ENCODE assay signal across 8 mouse cellular contexts in the genomic region with DNA sequence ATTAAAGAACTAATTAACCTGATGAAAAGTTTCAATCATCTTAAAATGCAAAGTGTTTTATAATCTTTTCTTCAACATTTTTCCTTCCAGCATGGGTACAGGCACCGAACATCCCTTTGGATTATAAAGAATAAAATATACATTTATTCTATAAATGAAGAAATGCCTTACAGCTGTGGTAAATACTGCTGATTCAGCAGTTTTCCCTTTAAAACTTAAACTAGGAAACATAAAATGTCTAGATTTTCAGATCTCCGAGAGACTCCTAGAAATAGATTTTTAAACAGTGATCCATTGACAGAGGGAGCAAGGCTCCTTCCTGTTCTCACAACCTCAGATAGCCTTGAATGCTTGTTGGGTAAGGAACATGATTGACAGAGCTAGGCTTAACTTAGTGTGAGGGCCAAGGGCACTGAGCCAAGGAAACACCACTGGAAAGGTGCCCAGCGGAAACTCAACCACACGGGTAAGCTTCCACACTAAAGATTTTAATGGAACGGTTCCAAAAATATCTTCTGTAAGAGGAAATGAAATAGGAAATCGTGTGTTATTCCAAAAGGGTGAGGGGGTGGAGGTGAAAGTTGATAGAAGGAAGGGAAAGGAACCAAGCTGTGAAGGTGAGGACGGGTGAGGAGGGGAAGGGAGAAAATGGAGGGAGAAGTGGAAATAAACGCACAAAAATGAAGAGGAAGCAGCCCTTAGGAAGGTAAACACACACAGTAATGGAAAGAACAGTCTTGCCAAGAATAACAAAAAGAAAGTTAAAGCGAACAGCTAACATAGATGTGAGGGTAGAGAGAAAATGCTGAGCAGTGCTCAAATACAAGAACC.
DNase-seq lines count a peak whose midpoint lies in the region; ATAC-seq lines count a peak whose summit lies in the region.

No protein-coding gene starts in this region.

- H3K4me1 ChIP-seq in hindbrain, embryonic 16.5 days (ENCODE audit: control insufficient read depth, insufficient read depth, low read depth, low read length): no peaks in the 10 kb centered on the region
- no peaks in the 10 kb centered on the region for H3K4me1 ChIP-seq in hindbrain, embryonic 10.5 days (replicated peaks)
- H3K4me1 ChIP-seq in lung, embryonic 16.5 days (replicated peaks; ENCODE audit: control insufficient read depth, insufficient read depth, low read length): peaks cover 7% of the 10 kb centered on the region; the same call in 1 of the 2 replicates

- H3K27me3 ChIP-seq in hindbrain, embryonic 16.5 days (replicated peaks; ENCODE audit: control insufficient read depth, insufficient read depth, low read length): no peaks in the 10 kb centered on the region
- no peaks in the 10 kb centered on the region for H3K27me3 ChIP-seq in hindbrain, embryonic 10.5 days (ENCODE audit: insufficient read depth, poor library complexity, severe bottlenecking)
- no peaks in the 10 kb centered on the region for H3K27me3 ChIP-seq in lung, embryonic 16.5 days (ENCODE audit: control insufficient read depth, insufficient read depth, low read depth, low read length)

- H3K36me3 ChIP-seq in hindbrain, embryonic 16.5 days (ENCODE audit: control insufficient read depth, insufficient read depth, low read length): no peaks in the 10 kb centered on the region
- no peaks in the 10 kb centered on the region for H3K36me3 ChIP-seq in hindbrain, embryonic 10.5 days
- H3K36me3 ChIP-seq in lung, embryonic 16.5 days (ENCODE audit: control insufficient read depth, insufficient read depth, low read length): no peaks in the 10 kb centered on the region

- DNase-seq in hindbrain, embryonic 10.5 days (ENCODE audit: low spot score): no peak
- DNase-seq in NIH3T3 (ENCODE audit: low read depth): peak; percentile 69
- DNase-seq in gastrocnemius, postnatal 25 days: peak; percentile 13
- DNase-seq in kidney, adult 18-20 months: peak; percentile 61
- no peak for DNase-seq in layer of hippocampus, adult 18-20 months (ENCODE audit: low spot score in 2 of 2)
- no peak for DNase-seq in layer of hippocampus, adult 8-10 months (ENCODE audit: low spot score in 2 of 2)

- H3K27ac ChIP-seq in hindbrain, embryonic 16.5 days (ENCODE audit: low read depth, low read length): no peak overlapping the region
- no peak overlapping the region for H3K27ac ChIP-seq in hindbrain, embryonic 10.5 days
- peak overlapping the region; percentile 2; the same call in 1 of the 2 replicates for H3K27ac ChIP-seq in lung, embryonic 16.5 days (ENCODE audit: low read length)

- H3K4me2 ChIP-seq in hindbrain, embryonic 16.5 days (ENCODE audit: low read length): no peak overlapping the region
- H3K4me2 ChIP-seq in lung, embryonic 16.5 days (ENCODE audit: low read depth, low read length): peak overlapping the region; percentile 36

- no peak overlapping the region for H3K4me3 ChIP-seq in hindbrain, embryonic 16.5 days (ENCODE audit: low read length)
- H3K4me3 ChIP-seq in hindbrain, embryonic 10.5 days: no peak overlapping the region
- peak overlapping the region; percentile 17 for H3K4me3 ChIP-seq in lung, embryonic 16.5 days (ENCODE audit: low read length)

- ATAC-seq in hindbrain, embryonic 16.5 days: peak; percentile 78
- ATAC-seq in lung, embryonic 16.5 days (ENCODE audit: low read depth): peak; percentile 95

- H3K9me3 ChIP-seq in hindbrain, embryonic 16.5 days (ENCODE audit: control insufficient read depth, low read length): no peaks in the 10 kb centered on the region
- H3K9me3 ChIP-seq in hindbrain, embryonic 10.5 days: no peaks in the 10 kb centered on the region
- H3K9me3 ChIP-seq in lung, embryonic 16.5 days (ENCODE audit: control insufficient read depth, low read length): no peaks in the 10 kb centered on the region

- no peak overlapping the region for H3K9ac ChIP-seq in hindbrain, embryonic 16.5 days (ENCODE audit: low read depth, low read length)
- no peak overlapping the region for H3K9ac ChIP-seq in lung, embryonic 16.5 days (ENCODE audit: low read length)

- WGBS in hindbrain, embryonic 16.5 days: 54% methylated on average over 9 of the region's 9 CpGs
- WGBS in hindbrain, embryonic 10.5 days: 75% methylated on average over 9 of the region's 9 CpGs
- WGBS in lung, embryonic 16.5 days: 21% methylated on average over 9 of the region's 9 CpGs

Comparison
In these comparisons a context has a peak if more than half of its experiments do, and no peak if none do; other contexts are left out.
1. DNase-seq: peak in NIH3T3 (single experiment), gastrocnemius, postnatal 25 days (single experiment) and kidney, adult 18-20 months (single experiment); none in hindbrain, embryonic 10.5 days (single experiment), layer of hippocampus, adult 18-20 months (0 of 2) and layer of hippocampus, adult 8-10 months (0 of 2).